Mouse (Mus musculus): ENCODE measurements around the gene Trpm4. TPM values are rescaled to one million over a fixed set of nuclear protein-coding genes. Genes with fewer than 3 reads are reported as not detected.
A peak's percentile ranks its signal among the peaks of the same experiment; 100 is the strongest.
"Not testable (repeated sequence)": the region's sequence is repeated elsewhere in the genome, so short reads cannot be mapped to it uniquely, and the experiment has no call there.

The Trpm4 gene
- polyA plus RNA-seq, 1 experiment from 2014 or later, result 8.2 TPM

DNA sequence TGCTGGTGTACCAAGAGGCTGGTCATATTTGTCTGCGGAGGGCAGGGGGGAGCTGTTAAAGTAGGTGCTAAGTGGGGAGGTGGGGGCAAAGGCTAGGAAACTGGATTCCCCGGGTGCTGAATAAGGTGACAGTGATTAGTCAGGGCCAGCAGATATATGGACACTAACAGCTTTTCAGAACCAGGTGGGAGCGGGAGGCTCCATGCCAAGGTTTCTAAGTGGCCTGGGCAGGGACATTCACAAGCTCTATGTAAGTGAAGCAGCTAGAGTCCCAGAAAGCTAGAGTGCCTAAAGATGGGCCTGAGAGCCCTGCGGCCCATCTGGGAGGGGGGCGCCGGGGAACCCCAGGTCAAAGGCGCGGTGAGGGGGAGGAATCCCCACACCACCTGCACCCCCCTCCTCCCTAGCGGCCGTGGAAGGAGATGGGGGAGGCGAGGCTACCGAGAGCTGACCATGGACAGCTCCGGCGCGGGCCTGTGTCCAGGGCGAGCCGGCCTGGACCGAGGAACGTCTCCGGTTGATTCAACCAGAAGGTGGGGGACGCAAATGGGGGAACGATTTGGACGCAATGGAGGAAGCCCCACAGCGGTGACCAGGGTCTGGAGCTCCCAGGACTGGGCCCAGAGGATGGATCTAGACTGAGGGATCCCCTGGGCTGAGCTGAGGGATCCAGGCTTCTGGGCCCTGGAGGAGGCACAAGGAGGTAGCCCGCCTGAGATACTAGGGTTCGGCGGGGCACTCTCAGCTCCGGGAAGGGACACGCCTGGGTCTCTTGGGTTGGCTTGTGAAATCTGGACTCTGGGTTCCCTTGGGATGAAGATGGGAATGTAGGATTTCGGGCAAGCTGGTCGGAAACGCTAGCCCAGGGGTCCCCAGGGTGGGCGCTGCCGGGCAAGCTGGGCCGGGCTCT is 32.4 kb upstream of the Trpm4 start:
- Histone ChIP-seq H3K4me3 (peak overlapping the region; percentile 87), H3K4me2 (replicated peaks) (peak overlapping the region; percentile 77), H3K27me3 (peaks cover 62% of the 10 kb centered on the region), H3K36me3 (no peaks in the 10 kb centered on the region), H3K4me1 (peaks cover 50% of the 10 kb centered on the region), H3K9ac (replicated peaks) (peak overlapping the region; percentile 89), H3K27ac (replicated peaks) (peak overlapping the region; percentile 58; the same call in 1 of the 2 replicates), H3K9me3 (no peaks in the 10 kb centered on the region)
- no peak for ATAC-seq (ENCODE audit: low FRiP score, low read depth)
- WGBS, result 3% methylated on average over 35 of the region's 35 CpGs

DNA sequence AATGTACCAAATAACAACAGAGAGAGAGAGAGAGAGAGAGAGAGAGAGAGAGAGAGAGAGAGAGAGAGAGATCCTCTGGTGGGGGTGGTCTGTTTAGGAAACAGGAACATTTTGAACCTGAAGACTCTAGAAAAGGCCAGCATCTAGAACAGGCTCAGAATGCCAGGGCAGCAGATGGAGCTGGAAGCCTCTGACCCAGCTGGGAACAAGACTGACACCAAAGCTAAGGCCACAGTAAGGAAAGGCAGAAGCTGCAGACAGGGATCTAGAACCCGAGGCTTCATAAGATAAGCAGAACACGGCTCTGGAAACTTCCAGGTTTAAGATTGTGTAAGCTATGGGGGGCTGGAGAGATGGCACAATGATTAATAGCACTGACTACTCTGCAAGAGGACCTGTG is 30.4 kb upstream of the Trpm4 start:
- H3K9ac ChIP-seq (replicated peaks), result no peak overlapping the region
- WGBS, result 84% methylated on average over 2 of the region's 2 CpGs
- H3K27ac ChIP-seq (replicated peaks), result no peak overlapping the region
- H3K27me3 ChIP-seq, result peaks cover 48% of the 10 kb centered on the region
- no peak for ATAC-seq (ENCODE audit: low FRiP score, low read depth)
- H3K4me3 ChIP-seq, result no peak overlapping the region
- H3K4me1 ChIP-seq, result peaks cover 37% of the 10 kb centered on the region
- no peaks in the 10 kb centered on the region for H3K36me3 ChIP-seq
- H3K9me3 ChIP-seq, result no peaks in the 10 kb centered on the region
- no peak overlapping the region for H3K4me2 ChIP-seq (replicated peaks)

DNA sequence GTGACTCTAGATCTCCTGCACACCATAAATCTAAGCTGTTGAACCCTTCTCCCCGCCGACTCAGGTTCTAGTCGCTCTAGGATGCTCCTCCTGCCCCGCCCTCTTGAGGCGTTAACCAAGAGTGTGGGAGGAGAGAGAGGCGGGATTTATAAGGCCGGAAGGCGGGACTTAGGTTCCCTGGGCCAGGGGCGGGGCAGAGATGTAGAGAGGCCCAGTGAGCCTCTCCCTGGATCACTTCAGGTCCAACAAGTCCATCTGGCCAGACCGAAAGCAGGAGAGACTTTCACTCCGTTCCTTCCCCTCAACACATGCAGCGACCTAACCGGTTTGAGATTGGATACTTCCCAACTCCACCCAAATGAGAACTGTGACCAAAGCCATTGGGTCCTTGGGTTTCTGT is 29.2 kb upstream of the Trpm4 start:
- H3K4me1 ChIP-seq, result peaks cover 31% of the 10 kb centered on the region
- no peak overlapping the region for H3K27ac ChIP-seq (replicated peaks)
- WGBS, result 9% methylated on average over 13 of the region's 13 CpGs
- H3K4me3 ChIP-seq, result no peak overlapping the region
- no peak for ATAC-seq (ENCODE audit: low FRiP score, low read depth)
- peaks cover 6% of the 10 kb centered on the region; the same call in 1 of the 2 replicates for H3K36me3 ChIP-seq
- H3K27me3 ChIP-seq, result peaks cover 37% of the 10 kb centered on the region
- H3K4me2 ChIP-seq (replicated peaks), result peak overlapping the region; percentile 13; the same call in 1 of the 2 replicates
- no peak overlapping the region for H3K9ac ChIP-seq (replicated peaks)
- no peaks in the 10 kb centered on the region for H3K9me3 ChIP-seq

DNA sequence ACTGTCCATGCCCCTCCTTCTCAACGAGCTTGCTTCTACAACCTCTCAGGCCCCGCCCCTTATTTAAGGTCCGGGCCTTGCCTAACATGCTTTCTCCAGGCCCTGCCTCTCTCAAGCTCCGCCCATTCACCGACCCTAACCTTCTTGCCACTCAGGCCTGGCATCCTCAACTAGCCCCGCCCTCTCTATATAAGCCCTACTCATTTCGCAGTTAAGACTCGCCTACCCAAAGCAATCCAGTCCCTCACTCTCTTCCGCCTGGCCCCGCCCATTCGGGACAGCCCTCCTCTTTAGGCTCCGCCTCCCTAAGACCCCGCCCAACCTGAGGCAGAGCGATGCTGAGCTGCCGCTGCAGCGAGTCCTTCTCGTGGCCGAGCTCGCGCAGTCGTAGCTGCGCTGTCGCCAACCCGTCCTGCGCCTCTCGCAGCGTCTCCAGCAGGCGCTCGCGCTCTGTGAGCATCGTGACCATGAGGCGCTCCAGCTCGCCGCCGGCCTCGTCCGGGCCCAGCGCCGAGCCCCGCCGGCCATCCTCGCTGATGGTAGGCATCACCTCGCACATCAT is 27.7 kb upstream of the Trpm4 start:
- peaks cover 26% of the 10 kb centered on the region for H3K4me1 ChIP-seq
- H3K36me3 ChIP-seq, result peaks cover 19% of the 10 kb centered on the region
- peak overlapping the region; percentile 46 for H3K4me3 ChIP-seq
- H3K9ac ChIP-seq (replicated peaks), result peak overlapping the region; percentile 65
- H3K9me3 ChIP-seq, result no peaks in the 10 kb centered on the region
- ATAC-seq (ENCODE audit: low FRiP score, low read depth), result peak; percentile 89
- peak overlapping the region; percentile 81 for H3K4me2 ChIP-seq (replicated peaks)
- peak overlapping the region; percentile 68 for H3K27ac ChIP-seq (replicated peaks)
- peaks cover 37% of the 10 kb centered on the region for H3K27me3 ChIP-seq
- under 1% methylated on average over 43 of the region's 43 CpGs for WGBS

DNA sequence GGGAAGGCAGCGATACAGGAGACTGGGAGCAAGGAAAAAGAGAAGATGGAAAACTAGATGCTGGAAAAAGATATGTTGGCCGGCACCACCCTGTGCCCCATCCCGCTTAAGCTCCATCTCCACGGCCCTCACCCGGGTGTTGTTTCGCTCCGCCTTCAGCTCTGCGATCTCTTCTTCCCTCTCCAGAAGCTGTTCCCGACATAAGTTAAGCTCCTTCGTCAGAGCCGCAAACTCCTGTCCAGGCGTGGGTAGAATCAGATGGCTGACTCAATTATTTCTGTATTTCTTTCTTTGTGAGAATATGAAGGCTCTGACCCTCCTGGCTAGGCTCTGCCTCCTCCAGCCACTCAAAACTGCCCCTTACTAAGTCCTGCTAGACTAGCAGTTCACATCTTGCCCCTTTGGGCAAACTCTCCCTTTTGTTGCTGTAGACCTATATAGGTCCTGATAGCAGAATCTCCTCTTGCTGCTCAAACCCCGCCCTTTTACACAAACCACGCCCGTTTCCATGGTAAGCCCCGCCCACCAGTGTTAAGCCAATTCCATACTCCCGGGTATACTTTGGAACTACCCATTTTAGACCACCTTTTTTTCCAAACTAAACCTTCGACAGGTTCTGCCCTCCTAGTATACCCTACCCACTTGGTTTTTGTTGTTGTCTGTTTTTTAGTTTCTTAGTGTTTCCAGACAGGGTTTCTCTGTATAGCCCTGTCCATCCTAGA is 27.0 kb upstream of the Trpm4 start:
- Histone ChIP-seq H3K9me3 (no peaks in the 10 kb centered on the region), H3K36me3 (peaks cover 23% of the 10 kb centered on the region), H3K27me3 (peaks cover 37% of the 10 kb centered on the region), H3K4me3 (no peak overlapping the region), H3K27ac (replicated peaks) (no peak overlapping the region), H3K9ac (replicated peaks) (no peak overlapping the region), H3K4me1 (peaks cover 21% of the 10 kb centered on the region), H3K4me2 (replicated peaks) (peak overlapping the region; percentile 81)
- ATAC-seq (ENCODE audit: low FRiP score, low read depth), result no peak; the same call in 1 of the 2 replicates
- 50% methylated on average over 18 of the region's 18 CpGs for WGBS

DNA sequence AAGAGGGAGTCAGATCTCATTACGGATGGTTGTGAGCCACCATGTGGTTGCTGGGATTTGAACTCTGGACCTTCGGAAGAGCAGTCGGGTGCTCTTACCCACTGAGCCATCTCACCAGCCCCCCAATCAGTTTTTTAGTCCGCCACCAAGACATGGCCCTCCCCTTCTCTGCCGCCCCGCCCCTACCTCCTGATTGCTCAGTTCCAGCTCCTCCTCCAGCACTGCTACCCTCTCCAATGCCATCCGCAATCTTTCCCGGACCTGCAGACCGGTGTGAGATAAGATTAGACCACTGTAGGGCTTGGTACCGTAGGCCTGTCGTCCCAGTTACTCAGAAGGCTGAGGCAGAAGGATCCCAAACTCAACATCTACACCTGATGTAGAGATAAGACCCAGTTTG is 25.5 kb upstream of the Trpm4 start:
- not testable (repeated sequence) for H3K9ac ChIP-seq (replicated peaks); H3K4me2 ChIP-seq (replicated peaks); H3K27ac ChIP-seq (replicated peaks); H3K9me3 ChIP-seq; H3K4me3 ChIP-seq; ATAC-seq (ENCODE audit: low FRiP score, low read depth)
- H3K4me1 ChIP-seq, result peaks cover 16% of the 10 kb centered on the region
- 65% methylated on average over 11 of the region's 11 CpGs for WGBS
- peaks cover 32% of the 10 kb centered on the region for H3K27me3 ChIP-seq
- peaks cover 33% of the 10 kb centered on the region for H3K36me3 ChIP-seq

DNA sequence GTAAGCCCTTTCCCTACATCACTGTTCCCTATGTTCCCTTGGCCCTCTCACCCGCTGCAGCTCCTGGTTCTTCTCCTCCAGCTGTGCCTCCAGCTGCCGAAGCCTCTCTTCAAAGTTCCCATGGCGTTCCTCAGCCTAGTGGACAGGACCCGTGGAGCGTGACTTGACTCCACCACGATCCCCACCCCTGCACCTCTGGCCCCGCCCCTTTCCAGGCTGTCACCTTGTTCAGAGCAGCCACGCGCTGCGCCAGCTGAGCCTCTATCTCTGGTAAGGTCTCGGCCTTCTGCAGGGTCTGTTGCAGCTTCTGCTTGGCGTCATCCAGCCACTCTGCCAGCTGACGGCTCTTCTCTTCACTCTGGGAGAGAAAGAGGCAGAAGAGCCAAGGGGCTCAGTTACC is 22.5 kb upstream of the Trpm4 start:
- Histone ChIP-seq H3K4me1 (no peaks in the 10 kb centered on the region), H3K9me3 (no peaks in the 10 kb centered on the region), H3K36me3 (peaks cover 55% of the 10 kb centered on the region), H3K9ac (replicated peaks) (no peak overlapping the region), H3K27ac (replicated peaks) (no peak overlapping the region), H3K27me3 (peaks cover 6% of the 10 kb centered on the region), H3K4me3 (no peak overlapping the region), H3K4me2 (replicated peaks) (no peak overlapping the region)
- ATAC-seq (ENCODE audit: low FRiP score, low read depth), result no peak
- WGBS, result 62% methylated on average over 13 of the region's 13 CpGs

DNA sequence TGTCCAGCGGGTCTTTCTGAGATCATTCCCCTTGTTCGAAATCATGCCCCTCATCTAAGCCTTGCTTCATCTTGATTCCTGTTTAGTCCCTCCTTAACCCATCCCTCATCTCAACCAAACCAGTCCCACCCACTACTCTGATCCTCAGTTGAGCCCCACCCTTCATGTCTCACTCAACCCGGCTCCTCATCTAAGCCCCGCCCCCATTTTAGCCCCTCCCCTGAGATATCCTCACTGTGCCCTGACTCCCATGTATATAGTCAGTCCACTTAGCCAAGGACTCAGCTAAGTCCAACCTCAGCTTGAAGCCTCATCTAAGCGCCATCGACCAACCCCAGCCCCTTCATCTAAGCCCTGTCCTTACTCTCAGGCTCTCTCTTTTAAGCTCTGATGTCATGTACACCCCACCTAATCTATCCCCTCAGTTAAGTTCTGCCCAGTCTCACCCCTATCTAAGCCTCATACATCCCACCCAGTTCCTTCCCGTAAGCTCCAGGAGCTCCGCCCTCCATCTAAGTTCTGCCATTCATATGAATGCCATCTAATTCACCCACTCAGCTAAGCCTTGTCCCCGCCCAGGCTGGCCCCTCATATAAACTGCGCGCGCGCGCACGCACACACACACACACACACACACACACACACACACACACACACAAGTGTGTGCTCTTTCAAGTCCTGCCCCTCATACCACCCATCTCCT is 21.9 kb upstream of the Trpm4 start:
- H3K9me3 ChIP-seq, result no peaks in the 10 kb centered on the region
- H3K9ac ChIP-seq (replicated peaks), result no peak overlapping the region
- H3K4me1 ChIP-seq, result no peaks in the 10 kb centered on the region
- ATAC-seq (ENCODE audit: low FRiP score, low read depth), result no peak
- no peak overlapping the region for H3K27ac ChIP-seq (replicated peaks)
- H3K4me2 ChIP-seq (replicated peaks), result no peak overlapping the region
- WGBS, result 80% methylated on average over 15 of the region's 15 CpGs
- peaks cover 6% of the 10 kb centered on the region for H3K27me3 ChIP-seq
- H3K4me3 ChIP-seq, result no peak overlapping the region
- H3K36me3 ChIP-seq, result peaks cover 62% of the 10 kb centered on the region

DNA sequence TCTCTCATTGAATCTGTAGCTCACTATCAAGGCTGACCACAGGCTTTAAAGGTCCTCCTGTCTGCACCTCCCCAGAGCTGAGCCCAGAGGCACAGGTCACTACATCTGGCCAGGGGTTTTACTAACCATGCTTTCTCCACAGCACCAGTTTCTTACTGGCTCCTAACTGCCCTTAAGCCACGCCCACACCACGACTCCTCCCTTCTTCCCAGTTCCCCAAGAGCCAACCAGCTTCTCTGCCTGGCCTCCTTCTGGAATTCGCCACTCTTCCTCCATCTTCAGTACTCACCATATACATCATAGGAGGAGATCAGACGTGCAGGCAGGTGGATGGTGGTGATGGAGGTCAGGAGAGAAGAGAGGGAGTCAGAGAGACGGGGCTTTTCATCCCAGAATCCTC is 19.5 kb upstream of the Trpm4 start:
- Histone ChIP-seq H3K9ac (replicated peaks) (no peak overlapping the region), H3K27me3 (no peaks in the 10 kb centered on the region), H3K4me1 (no peaks in the 10 kb centered on the region), H3K4me3 (no peak overlapping the region), H3K9me3 (no peaks in the 10 kb centered on the region), H3K36me3 (peaks cover 82% of the 10 kb centered on the region), H3K4me2 (replicated peaks) (no peak overlapping the region), H3K27ac (replicated peaks) (no peak overlapping the region)
- ATAC-seq (ENCODE audit: low FRiP score, low read depth), result no peak
- WGBS, result 26% methylated on average over 5 of the region's 5 CpGs

DNA sequence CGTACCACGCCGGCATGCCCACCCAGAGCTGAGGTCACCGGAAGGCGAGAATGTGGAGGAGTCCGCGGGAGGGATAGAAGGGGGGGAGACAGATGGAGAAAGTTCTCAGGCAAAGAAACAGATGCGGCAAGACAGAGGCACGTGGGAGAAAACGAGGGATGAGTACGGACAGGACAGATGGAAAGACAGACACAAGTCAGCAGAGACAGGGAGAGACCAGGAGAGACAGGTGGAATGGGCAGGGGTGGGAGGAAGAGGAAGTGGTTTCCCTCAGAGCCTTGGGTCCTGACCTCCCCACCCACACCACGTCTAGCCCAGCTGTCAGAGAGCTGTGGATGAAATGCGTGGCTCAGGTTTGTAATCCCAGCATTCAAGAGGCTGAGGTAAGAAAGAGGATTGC is 13.3 kb upstream of the Trpm4 start:
- Histone ChIP-seq H3K27ac (replicated peaks) (no peak overlapping the region), H3K36me3 (peaks cover 71% of the 10 kb centered on the region), H3K9ac (replicated peaks) (no peak overlapping the region), H3K4me3 (no peak overlapping the region), H3K9me3 (no peaks in the 10 kb centered on the region), H3K4me2 (replicated peaks) (no peak overlapping the region), H3K27me3 (peaks cover 11% of the 10 kb centered on the region; the same call in 1 of the 2 replicates), H3K4me1 (no peaks in the 10 kb centered on the region)
- 83% methylated on average over 13 of the region's 13 CpGs for WGBS
- no peak for ATAC-seq (ENCODE audit: low FRiP score, low read depth)

DNA sequence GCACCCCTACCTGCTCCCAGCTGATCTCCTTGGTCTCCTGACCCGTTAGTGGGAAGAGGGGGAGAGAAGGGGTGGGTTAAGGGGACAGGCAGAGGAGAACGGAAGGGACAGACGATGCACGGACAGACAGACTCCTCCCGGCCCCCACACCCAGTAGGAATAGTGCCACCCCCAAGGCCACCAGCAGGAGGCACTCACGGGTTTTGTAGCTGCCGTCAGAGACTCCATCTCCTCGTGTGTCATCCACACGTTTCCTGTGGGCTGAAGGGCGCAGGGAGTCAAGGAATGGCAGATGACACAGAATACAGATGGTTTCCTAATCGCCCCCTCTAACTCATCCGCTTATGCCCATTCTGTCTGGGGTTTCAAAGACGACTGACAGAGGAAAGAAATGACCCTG is 10.0 kb upstream of the Trpm4 start:
- H3K9me3 ChIP-seq, result no peaks in the 10 kb centered on the region
- H3K4me3 ChIP-seq, result no peak overlapping the region
- H3K27ac ChIP-seq (replicated peaks), result no peak overlapping the region
- H3K4me2 ChIP-seq (replicated peaks), result no peak overlapping the region
- peaks cover 38% of the 10 kb centered on the region for H3K36me3 ChIP-seq
- peaks cover 25% of the 10 kb centered on the region for H3K4me1 ChIP-seq
- WGBS, result 30% methylated on average over 13 of the region's 13 CpGs
- ATAC-seq (ENCODE audit: low FRiP score, low read depth), result no peak
- H3K27me3 ChIP-seq, result peaks cover 26% of the 10 kb centered on the region
- H3K9ac ChIP-seq (replicated peaks), result no peak overlapping the region

All from midbrain, embryonic 12.5 days (tissue).